Mouse (Mus musculus) ES-E14 (cell line): ENCODE measurements at regions not wholly inside any gene's neighbourhood (a gene's known extent, or its start where the extent isn't known, plus 50 kb on each side); places are given as distances from the start of the nearest gene placed in this dataset.

Source experiments
- CHD2 ChIP-seq: IDR thresholded peaks from 2 replicates; pipeline ENCODE4 v1.6.1; 2014; ENCODE audit warnings: mild to moderate bottlenecking, low read depth, low read length, inconsistent platforms
- MAFK ChIP-seq: IDR thresholded peaks from 2 replicates; pipeline ENCODE4 v1.6.1; 2014; ENCODE audit warnings: mild to moderate bottlenecking, low read depth, low read length, inconsistent platforms; ENCODE audit not compliant: insufficient read depth
- ZC3H11A ChIP-seq: IDR thresholded peaks from 2 replicates; pipeline ENCODE4 v1.6.1; 2012; ENCODE audit warnings: low read depth, mild to moderate bottlenecking, inconsistent platforms, low read length, borderline replicate concordance
- ZNF384 ChIP-seq: IDR thresholded peaks from 2 replicates; pipeline ENCODE4 v1.6.1; 2012; ENCODE audit warnings: low read depth, low read length, inconsistent platforms

DNA sequence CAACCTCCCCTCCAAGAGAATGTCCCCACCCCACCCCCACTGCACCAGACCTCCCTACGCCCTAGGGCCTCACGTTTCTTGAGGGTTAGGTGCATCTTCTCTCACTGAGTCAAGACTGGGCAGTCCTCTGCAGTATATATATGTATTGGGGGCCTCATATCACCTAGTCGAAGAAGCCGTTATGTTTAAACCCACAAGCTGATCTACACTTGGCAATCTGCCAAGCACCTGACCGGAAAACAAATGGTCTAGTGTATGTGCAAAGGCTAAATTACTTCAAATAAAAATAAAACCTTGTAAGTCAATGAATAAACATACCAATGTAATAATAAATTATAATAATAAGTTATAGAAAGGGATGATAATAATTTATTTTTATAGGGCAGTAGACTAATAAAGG is 828.2 kb downstream of the Diaph2 start:
- TF ChIP-seq MAFK (no peak), ZC3H11A (no peak), ZNF384 (no peak), CHD2 (no peak)
